Mouse (Mus musculus): ENCODE data around the gene Slc1a2. TPM values are rescaled to one million over a fixed set of nuclear protein-coding genes. Genes with fewer than 3 reads are reported as not detected.

Slc1a2 gene
- polyA plus RNA-seq, 1 experiment from 2014 or later, result 11.0 TPM

DNA sequence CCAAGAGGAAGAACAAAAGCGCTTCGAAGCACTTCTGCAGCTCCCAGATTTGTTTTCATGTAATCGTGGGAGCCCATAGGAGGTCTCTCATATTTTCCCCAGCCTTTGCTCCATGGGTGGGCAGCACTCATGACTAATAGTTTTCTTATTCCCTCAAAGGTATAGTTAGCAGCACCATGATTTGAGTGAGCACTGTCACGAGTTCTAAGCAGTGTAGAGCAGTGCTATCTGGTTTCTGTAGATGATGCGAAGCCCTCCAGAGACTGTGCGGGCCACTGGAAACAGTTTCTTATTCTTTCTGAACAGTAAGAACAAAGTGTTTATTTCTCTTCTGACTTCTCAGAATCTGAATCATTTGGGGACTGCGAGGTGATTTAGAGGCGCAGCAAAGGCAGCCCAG is 162.3 kb downstream of the Slc1a2 start:
- no peaks in the 10 kb centered on the region for H3K36me3 ChIP-seq (ENCODE audit: control insufficient read depth, insufficient read depth)
- 85% methylated on average over 8 of the region's 8 CpGs for WGBS
- no peak for ATAC-seq

DNA sequence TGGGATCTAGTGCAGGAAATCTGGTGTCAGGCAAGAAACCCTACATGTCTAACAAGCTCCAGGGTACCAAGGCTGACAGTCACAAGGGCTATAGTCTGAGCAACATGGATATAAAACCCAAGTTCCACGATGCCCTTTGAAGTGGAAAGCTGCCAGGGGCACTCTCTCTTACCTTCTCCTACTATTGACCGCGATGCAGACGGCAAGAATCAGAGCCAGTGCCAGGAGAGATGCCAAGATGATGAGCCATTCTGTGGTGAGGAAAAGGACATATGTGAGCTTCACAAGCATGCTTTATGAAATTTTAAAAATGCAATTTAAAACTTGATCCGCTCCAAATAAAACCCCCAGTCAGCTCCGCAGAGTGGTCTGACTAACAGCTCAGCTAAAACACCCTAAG is 163.6 kb downstream of the Slc1a2 start:
- Histone ChIP-seq H3K4me3 (replicated peaks; ENCODE audit: low read length) (no peak overlapping the region), H3K4me1 (replicated peaks; ENCODE audit: control insufficient read depth, insufficient read depth, low read length) (no peaks in the 10 kb centered on the region), H3K4me2 (ENCODE audit: low read length) (no peak overlapping the region), H3K27me3 (replicated peaks; ENCODE audit: control insufficient read depth, insufficient read depth, low read length) (no peaks in the 10 kb centered on the region), H3K36me3 (ENCODE audit: control insufficient read depth, insufficient read depth) (no peaks in the 10 kb centered on the region), H3K27ac (ENCODE audit: low read length) (no peak overlapping the region), H3K9ac (replicated peaks; ENCODE audit: low read depth, low read length) (no peak overlapping the region), H3K9me3 (ENCODE audit: control insufficient read depth, low read length) (no peaks in the 10 kb centered on the region)
- ATAC-seq, result no peak
- 78% methylated on average over 6 of the region's 6 CpGs for WGBS

More for the DNA sequence above, 162.3 kb downstream of the Slc1a2 start:
- H3K27ac ChIP-seq (ENCODE audit: low read length), result no peak overlapping the region
- H3K4me2 ChIP-seq (ENCODE audit: low read length), result no peak overlapping the region
- H3K4me3 ChIP-seq (replicated peaks; ENCODE audit: low read length), result no peak overlapping the region
- no peak overlapping the region for H3K9ac ChIP-seq (replicated peaks; ENCODE audit: low read depth, low read length)
- H3K27me3 ChIP-seq (replicated peaks; ENCODE audit: control insufficient read depth, insufficient read depth, low read length), result no peaks in the 10 kb centered on the region
- H3K4me1 ChIP-seq (replicated peaks; ENCODE audit: control insufficient read depth, insufficient read depth, low read length), result no peaks in the 10 kb centered on the region
- H3K9me3 ChIP-seq (ENCODE audit: control insufficient read depth, low read length), result no peaks in the 10 kb centered on the region

DNA sequence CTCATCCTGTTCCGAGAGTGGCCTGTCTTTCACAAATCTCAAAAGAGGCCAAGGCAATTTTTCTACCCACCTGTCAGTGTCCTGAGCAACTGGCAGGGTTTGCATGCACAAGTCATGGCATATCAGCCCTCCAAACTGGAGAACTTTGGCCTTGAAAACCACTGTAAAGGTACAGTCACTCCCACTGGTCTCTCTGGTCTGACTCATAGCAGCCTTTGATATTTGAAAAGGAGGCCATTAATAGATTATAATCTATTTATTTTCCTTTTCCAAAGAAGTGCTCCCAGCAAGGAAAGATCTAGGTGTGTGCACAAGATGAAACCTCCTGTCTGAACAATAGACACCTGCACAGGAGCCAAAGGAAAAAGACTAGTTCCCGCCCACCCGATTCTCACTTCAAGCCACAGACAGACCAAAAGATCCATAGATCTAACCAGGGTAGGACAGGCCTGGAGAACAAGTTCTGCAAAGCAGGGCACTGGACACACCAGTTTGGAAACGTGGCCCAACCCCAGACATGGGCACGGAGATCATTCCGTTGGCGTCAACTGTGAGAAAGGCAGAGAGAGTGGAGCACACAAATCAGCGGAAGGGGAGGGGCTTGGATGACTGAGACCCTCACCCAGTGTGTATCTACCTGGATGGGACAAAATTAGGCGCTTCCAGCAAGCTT is 167.6 kb downstream of the Slc1a2 start:
- ATAC-seq, result no peak
- Histone ChIP-seq H3K9ac (replicated peaks; ENCODE audit: low read depth, low read length) (no peak overlapping the region), H3K9me3 (ENCODE audit: control insufficient read depth, low read length) (no peaks in the 10 kb centered on the region), H3K4me3 (replicated peaks; ENCODE audit: low read length) (no peak overlapping the region), H3K36me3 (ENCODE audit: control insufficient read depth, insufficient read depth) (no peaks in the 10 kb centered on the region), H3K4me2 (ENCODE audit: low read length) (no peak overlapping the region), H3K4me1 (replicated peaks; ENCODE audit: control insufficient read depth, insufficient read depth, low read length) (no peaks in the 10 kb centered on the region), H3K27me3 (replicated peaks; ENCODE audit: control insufficient read depth, insufficient read depth, low read length) (no peaks in the 10 kb centered on the region), H3K27ac (ENCODE audit: low read length) (no peak overlapping the region)
- WGBS, result 93% methylated on average over 9 of the region's 9 CpGs

DNA sequence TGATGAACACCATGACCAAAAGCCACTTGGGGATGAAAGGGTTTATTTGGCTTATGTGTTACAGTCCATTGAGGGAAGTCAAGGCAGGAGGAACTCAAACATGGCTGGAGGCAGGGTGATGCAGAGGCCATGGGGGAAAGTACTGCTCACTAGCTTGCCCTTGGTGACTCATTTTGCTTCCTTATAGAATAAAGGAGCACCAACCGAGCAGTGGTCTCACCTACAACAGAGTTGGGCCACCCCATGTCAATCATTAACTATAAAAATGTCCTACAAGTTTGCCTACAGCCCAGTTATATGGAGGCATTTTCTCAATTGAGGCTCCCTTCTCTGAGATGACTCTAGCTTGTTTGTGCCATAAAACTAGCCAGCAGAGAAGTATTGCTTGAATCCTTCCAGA is 169.4 kb downstream of the Slc1a2 start:
- 74% methylated on average over 1 of the region's 1 CpGs for WGBS
- Histone ChIP-seq H3K9me3 (ENCODE audit: control insufficient read depth, low read length) (no peaks in the 10 kb centered on the region), H3K36me3 (ENCODE audit: control insufficient read depth, insufficient read depth) (no peaks in the 10 kb centered on the region), H3K4me3 (replicated peaks; ENCODE audit: low read length) (no peak overlapping the region), H3K27ac (ENCODE audit: low read length) (no peak overlapping the region), H3K4me2 (ENCODE audit: low read length) (no peak overlapping the region), H3K9ac (replicated peaks; ENCODE audit: low read depth, low read length) (no peak overlapping the region), H3K27me3 (replicated peaks; ENCODE audit: control insufficient read depth, insufficient read depth, low read length) (no peaks in the 10 kb centered on the region), H3K4me1 (replicated peaks; ENCODE audit: control insufficient read depth, insufficient read depth, low read length) (no peaks in the 10 kb centered on the region)
- ATAC-seq, result no peak

- 94% methylated on average over 7 of the region's 7 CpGs for WGBS
- H3K27me3 ChIP-seq (replicated peaks; ENCODE audit: control insufficient read depth, insufficient read depth, low read length), result no peaks in the 10 kb centered on the region
- ATAC-seq, result no peak
Observed at GRCm38 (mm10) chr2:102828381-102828780, 169.9 kb downstream of the Slc1a2 start.

GRCm38 (mm10) chr2:102829201-102829600 is 170.7 kb downstream of the Slc1a2 start:
- WGBS, result 85% methylated on average over 3 of the region's 3 CpGs
- Histone ChIP-seq H3K4me2 (ENCODE audit: low read length) (no peak overlapping the region), H3K4me1 (replicated peaks; ENCODE audit: control insufficient read depth, insufficient read depth, low read length) (no peaks in the 10 kb centered on the region), H3K36me3 (ENCODE audit: control insufficient read depth, insufficient read depth) (no peaks in the 10 kb centered on the region), H3K27ac (ENCODE audit: low read length) (no peak overlapping the region), H3K4me3 (replicated peaks; ENCODE audit: low read length) (no peak overlapping the region), H3K9me3 (ENCODE audit: control insufficient read depth, low read length) (no peaks in the 10 kb centered on the region), H3K27me3 (replicated peaks; ENCODE audit: control insufficient read depth, insufficient read depth, low read length) (no peaks in the 10 kb centered on the region), H3K9ac (replicated peaks; ENCODE audit: low read depth, low read length) (no peak overlapping the region)
- ATAC-seq, result no peak

More at GRCm38 (mm10) chr2:102828381-102828780, 169.9 kb downstream of the Slc1a2 start:
- Histone ChIP-seq H3K36me3 (ENCODE audit: control insufficient read depth, insufficient read depth) (no peaks in the 10 kb centered on the region), H3K4me2 (ENCODE audit: low read length) (no peak overlapping the region), H3K9ac (replicated peaks; ENCODE audit: low read depth, low read length) (no peak overlapping the region), H3K4me1 (replicated peaks; ENCODE audit: control insufficient read depth, insufficient read depth, low read length) (no peaks in the 10 kb centered on the region), H3K4me3 (replicated peaks; ENCODE audit: low read length) (no peak overlapping the region), H3K27ac (ENCODE audit: low read length) (no peak overlapping the region), H3K9me3 (ENCODE audit: control insufficient read depth, low read length) (no peaks in the 10 kb centered on the region)

DNA sequence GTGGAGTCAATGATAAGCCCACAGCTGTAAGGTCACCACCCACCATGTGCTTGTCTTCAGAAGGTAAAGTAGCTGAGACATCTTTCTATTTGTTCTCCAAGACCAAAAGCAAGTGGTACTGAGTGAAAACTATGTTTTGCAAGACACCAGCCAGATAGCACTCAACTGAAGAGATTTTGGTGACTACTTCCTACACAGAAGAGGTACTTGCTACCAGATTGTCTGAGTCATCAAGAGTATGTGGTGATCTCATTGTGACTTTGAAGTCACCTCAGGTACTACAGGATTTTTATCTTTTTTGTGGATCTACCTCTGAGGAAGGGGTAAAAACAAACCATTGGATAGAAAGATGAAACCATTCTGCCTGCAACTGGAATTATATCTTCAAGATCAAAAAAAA is 173.1 kb downstream of the Slc1a2 start:
- Histone ChIP-seq H3K27me3 (replicated peaks; ENCODE audit: control insufficient read depth, insufficient read depth, low read length) (no peaks in the 10 kb centered on the region), H3K9ac (replicated peaks; ENCODE audit: low read depth, low read length) (no peak overlapping the region), H3K36me3 (ENCODE audit: control insufficient read depth, insufficient read depth) (no peaks in the 10 kb centered on the region), H3K4me1 (replicated peaks; ENCODE audit: control insufficient read depth, insufficient read depth, low read length) (no peaks in the 10 kb centered on the region), H3K27ac (ENCODE audit: low read length) (no peak overlapping the region), H3K4me3 (replicated peaks; ENCODE audit: low read length) (no peak overlapping the region), H3K9me3 (ENCODE audit: control insufficient read depth, low read length) (no peaks in the 10 kb centered on the region), H3K4me2 (ENCODE audit: low read length) (no peak overlapping the region)
- ATAC-seq, result no peak

GRCm38 (mm10) chr2:102838179-102838578 is 179.7 kb downstream of the Slc1a2 start:
- WGBS, result 73% methylated on average over 7 of the region's 7 CpGs
- Histone ChIP-seq H3K4me3 (replicated peaks; ENCODE audit: low read length) (no peak overlapping the region), H3K9ac (replicated peaks; ENCODE audit: low read depth, low read length) (no peak overlapping the region)

More at GRCm38 (mm10) chr2:102838179-102838578, 179.7 kb downstream of the Slc1a2 start:
- no peak overlapping the region for H3K4me2 ChIP-seq (ENCODE audit: low read length)
- ATAC-seq, result peak; percentile 33; the same call in 1 of the 2 replicates
- H3K4me1 ChIP-seq (replicated peaks; ENCODE audit: control insufficient read depth, insufficient read depth, low read length), result no peaks in the 10 kb centered on the region
- H3K27ac ChIP-seq (ENCODE audit: low read length), result no peak overlapping the region
- no peaks in the 10 kb centered on the region for H3K36me3 ChIP-seq (ENCODE audit: control insufficient read depth, insufficient read depth)
- H3K9me3 ChIP-seq (ENCODE audit: control insufficient read depth, low read length), result no peaks in the 10 kb centered on the region
- no peaks in the 10 kb centered on the region for H3K27me3 ChIP-seq (replicated peaks; ENCODE audit: control insufficient read depth, insufficient read depth, low read length)

All from forebrain, embryonic 16.5 days (tissue).